Mouse (Mus musculus) liver, embryonic 14.5 days (tissue): ENCODE data around the gene Morn4.

Experiments used
- CTCF ChIP-seq: IDR thresholded peaks from 2 replicates; pipeline ENCODE4 v1.5.1; 2016; ENCODE audit warnings: antibody characterized with exemption, low read depth, control low read depth
- EP300 ChIP-seq: IDR thresholded peaks from 2 replicates; pipeline ENCODE4 v1.6.1; 2016; ENCODE audit warnings: antibody characterized with exemption, low read depth

GRCm38 (mm10) chr19:42135070-42135469, 48.9 kb upstream of the Morn4 start:
- no peak; the same call in 1 of the 2 replicates for TF ChIP-seq EP300
- no peak for TF ChIP-seq CTCF
